Mouse (Mus musculus) E14TG2a.4 (cell line): ENCODE measurements around the gene Hdac6.

ENCODE experiments used
- CTCF ChIP-seq: conservative IDR thresholded peaks from 2 replicates; pipeline ENCODE4 v1.5.1; 2014; ENCODE audit warnings: low read length
- NANOG ChIP-seq: IDR thresholded peaks from 2 replicates; pipeline ENCODE4 v1.6.1; 2014; ENCODE audit warnings: borderline replicate concordance, low read length, mixed read lengths

DNA sequence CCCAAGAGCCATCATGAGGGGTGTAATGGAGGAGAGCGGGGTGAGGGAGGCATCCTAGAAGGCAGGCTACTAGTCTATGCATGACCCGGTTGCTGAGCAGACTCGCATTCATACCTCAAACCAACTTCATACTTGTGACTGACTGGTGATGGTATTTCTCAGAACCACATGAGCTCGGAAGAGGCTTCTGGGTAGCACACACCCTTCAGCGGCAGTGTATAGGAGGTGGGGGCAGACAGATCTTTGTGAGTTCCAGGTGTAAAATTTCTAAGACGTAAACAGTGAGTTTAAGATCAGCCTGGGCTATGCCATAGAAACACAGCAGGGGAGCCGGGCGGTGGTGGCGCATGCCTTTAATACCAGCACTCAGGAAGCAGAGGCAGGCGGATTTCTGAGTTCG, 30.2 kb upstream of the Hdac6 start, which contains the start of gene Gata1:
- no peak for TF ChIP-seq CTCF
- TF ChIP-seq NANOG: no peak
